Mouse (Mus musculus) hindbrain, embryonic 13.5 days (tissue): ENCODE results near the gene Sytl3. TPM values are rescaled to one million over a fixed set of nuclear protein-coding genes. Genes with fewer than 3 reads are reported as not detected.
"Not testable (repeated sequence)": the region's sequence is repeated elsewhere in the genome, so short reads cannot be mapped to it uniquely, and the experiment has no call there.

Source experiments
- ATAC-seq: fragments of 200-750 bp; cut with Nextera tagmentation; 2 replicates; pipeline ENCODE4 v1.8.0; 2017; ENCODE audit warnings: moderate TSS enrichment; ENCODE audit not compliant: low FRiP score
- H3K27ac ChIP-seq: fragments of 300-500 bp; sonication (generic); 2 replicates; pipeline ENCODE4 v1.5.1; 2015; ENCODE audit warnings: inconsistent platforms, mild to moderate bottlenecking, moderate library complexity
- H3K27me3 ChIP-seq: fragments of 300-500 bp; sonication (generic); 2 replicates; pipeline ENCODE4 v1.6.1; 2015; ENCODE audit warnings: mild to moderate bottlenecking, inconsistent platforms
- H3K36me3 ChIP-seq: fragments of 300-500 bp; sonication (generic); 2 replicates; pipeline ENCODE4 v1.6.1; 2015; ENCODE audit warnings: mild to moderate bottlenecking, inconsistent platforms
- H3K4me1 ChIP-seq: fragments of 300-500 bp; sonication (generic); replicated peaks from 2 replicates; pipeline ENCODE4 v1.6.1; 2015; ENCODE audit warnings: inconsistent platforms
- H3K4me2 ChIP-seq: fragments of 300-500 bp; sonication (generic); 2 replicates; pipeline ENCODE4 v1.6.1; 2015; ENCODE audit warnings: inconsistent platforms, mild to moderate bottlenecking, moderate library complexity
- H3K4me3 ChIP-seq: fragments of 300-500 bp; sonication (generic); 2 replicates; pipeline ENCODE4 v1.5.1; 2015; ENCODE audit warnings: mild to moderate bottlenecking, inconsistent platforms
- H3K9ac ChIP-seq: fragments of 300-500 bp; sonication (generic); 2 replicates; pipeline ENCODE4 v1.6.1; 2015; ENCODE audit warnings: mild to moderate bottlenecking, inconsistent platforms
- H3K9me3 ChIP-seq: fragments of 300-500 bp; sonication (generic); 2 replicates; pipeline ENCODE4 v1.6.1; 2016; ENCODE audit warnings: inconsistent platforms
- WGBS: fragments of 180-500 bp; shearing (Covaris S2); methylation state at CpG from one replicate; pipeline ENCODE4 v1.1.7; 2015; 5-methylcytosine and 5-hydroxymethylcytosine counted together
- polyA plus RNA-seq: library from polyadenylated mRNA; unstranded; fragments of >200 nt; fragmentation: Nextera tagmentation; extraction: Ambion mirVana; gene quantifications from 2 replicates; pipeline ENCODE4 v1.2.1, GENCODE M21; 2015

Sytl3 gene
- polyA plus RNA-seq, 1 experiment from 2014 or later, result 0.78 TPM

DNA sequence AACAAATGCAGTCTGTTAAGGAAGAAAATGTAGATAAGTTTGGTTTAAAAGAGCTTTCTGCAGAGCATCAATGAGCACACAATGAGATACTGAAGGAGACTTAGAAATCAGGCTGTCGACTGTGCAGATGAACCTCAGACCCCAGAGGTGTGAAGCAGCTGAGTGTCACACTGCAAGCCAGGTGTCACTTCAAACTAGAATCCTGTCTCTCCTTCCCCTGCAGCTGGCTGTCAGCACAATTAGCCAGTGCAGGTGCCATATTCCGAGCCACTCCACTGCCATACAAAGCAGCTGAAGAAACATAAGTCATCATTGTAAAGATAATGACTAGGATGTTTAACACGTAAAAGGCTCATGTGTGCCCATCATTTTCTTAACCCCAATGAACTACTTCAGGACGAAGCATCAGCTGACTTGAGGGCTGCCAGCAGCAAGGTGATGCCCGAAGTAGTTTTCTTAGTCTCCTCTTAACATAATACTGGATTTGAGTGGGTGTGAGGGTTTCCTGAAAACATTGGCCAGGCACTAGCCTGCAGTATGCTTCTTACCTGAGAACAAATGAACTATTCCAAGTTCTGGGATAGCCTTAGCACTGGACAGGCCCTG is 5.4 kb upstream of the Sytl3 start:
- WGBS, result 76% methylated on average over 4 of the region's 5 CpGs
- not testable (repeated sequence) for ATAC-seq

DNA sequence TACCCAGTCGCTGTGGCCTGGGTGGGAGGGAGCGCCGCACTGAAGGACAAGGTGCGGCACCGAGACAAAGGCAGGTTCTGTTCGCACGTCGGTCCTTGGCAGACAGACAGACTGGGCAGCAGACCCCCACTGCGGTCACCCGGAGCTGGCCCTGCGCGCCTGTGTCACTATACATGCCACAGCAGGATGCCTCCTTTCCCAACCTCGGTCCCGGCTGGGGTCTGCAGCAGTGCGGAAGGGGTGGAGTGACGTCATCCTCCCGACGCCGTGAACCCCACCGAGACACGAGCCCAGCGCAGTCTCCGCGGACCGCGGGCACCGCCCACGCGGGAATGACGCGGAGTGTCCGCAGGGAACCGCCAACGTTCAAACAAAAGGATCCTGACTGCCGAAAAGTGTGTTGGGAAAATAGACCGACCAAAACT is 3.8 kb upstream of the Sytl3 start:
- Histone ChIP-seq H3K4me2 (peak overlapping the region; percentile 47), H3K4me3 (peak overlapping the region; percentile 44), H3K27ac (peak overlapping the region; percentile 90), H3K9ac (peak overlapping the region; percentile 70)
- H3K36me3 ChIP-seq, H3K27me3 ChIP-seq, H3K4me1 ChIP-seq, H3K9me3 ChIP-seq: not testable (repeated sequence)
- under 1% methylated on average over 36 of the region's 36 CpGs for WGBS
- ATAC-seq, result peak; percentile 94

More for the DNA sequence above, 5.4 kb upstream of the Sytl3 start:
- H3K4me3 ChIP-seq, H3K4me2 ChIP-seq, H3K36me3 ChIP-seq, H3K9ac ChIP-seq, H3K9me3 ChIP-seq, H3K4me1 ChIP-seq, H3K27ac ChIP-seq, H3K27me3 ChIP-seq: not testable (repeated sequence)

DNA sequence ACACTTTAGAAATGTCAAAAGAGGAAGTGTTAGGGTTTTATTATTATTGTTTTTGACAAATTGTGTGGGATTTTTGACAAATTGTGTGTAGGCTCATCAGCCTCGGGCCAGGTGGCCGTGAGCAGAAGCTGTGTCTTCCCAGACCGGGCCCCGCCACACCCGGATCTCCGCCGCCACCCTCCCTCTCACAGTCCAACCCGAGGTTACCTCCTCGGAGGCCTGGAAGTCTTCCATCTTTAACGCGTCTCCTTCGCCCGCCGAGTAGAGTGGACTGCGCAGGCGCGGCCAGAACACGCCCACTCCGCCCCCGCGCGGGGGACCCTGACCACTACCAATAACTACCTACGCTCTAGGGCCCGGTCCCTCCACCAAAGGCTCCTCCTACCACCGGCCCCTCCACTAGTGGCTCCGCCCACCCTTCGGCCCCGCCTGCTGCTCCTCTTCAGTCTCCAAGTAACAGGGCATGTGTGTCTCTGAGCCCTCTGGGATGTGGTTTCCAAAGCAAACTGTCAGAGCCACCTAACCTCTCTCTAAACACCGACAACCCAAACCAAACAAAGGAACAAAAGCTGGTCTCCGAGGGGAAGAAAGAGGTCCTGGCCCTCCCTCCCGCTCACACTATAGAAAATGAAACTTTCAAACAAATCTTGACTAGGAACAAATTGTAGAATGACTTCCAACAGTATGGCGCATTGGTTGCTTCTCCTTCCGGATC is 3.2 kb upstream of the Sytl3 start, which contains the start of gene Dynlt1f:
Dynlt1f (minus strand) TSS at position 334 of the 715 bp plus-strand sequence.
- 3% methylated on average over 24 of the region's 33 CpGs for WGBS
- H3K27ac ChIP-seq, result peak within 1 kb of the TSS; percentile 90
- H3K4me2 ChIP-seq, result peak within 1 kb of the TSS; percentile 47
- peak; percentile 94 for ATAC-seq
- H3K36me3 ChIP-seq, H3K9me3 ChIP-seq, H3K27me3 ChIP-seq, H3K4me1 ChIP-seq: not testable (repeated sequence)
- peak within 1 kb of the TSS; percentile 44 for H3K4me3 ChIP-seq
- peak within 1 kb of the TSS; percentile 70 for H3K9ac ChIP-seq

DNA sequence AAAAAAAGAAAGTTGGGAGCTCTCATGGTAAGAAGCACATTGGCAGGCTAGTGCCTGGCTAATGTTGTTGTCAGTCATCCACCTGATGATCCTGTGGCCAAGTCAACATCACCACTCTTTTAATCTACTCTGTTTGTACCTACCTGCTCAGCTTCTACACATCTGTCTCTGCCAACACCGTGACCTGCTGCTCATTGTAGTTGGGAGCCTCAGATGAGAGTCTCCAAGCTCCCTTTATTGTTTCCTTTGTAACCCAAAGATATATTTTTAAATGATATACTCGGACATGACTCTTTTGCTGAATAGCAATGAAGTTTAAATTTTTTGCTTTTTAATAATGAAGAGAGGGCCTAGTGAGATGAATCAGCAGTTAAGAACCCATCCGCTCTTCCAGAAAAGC is 2.4 kb upstream of the Sytl3 start:
- H3K9ac ChIP-seq, H3K36me3 ChIP-seq, H3K9me3 ChIP-seq, H3K4me1 ChIP-seq, ATAC-seq, H3K4me2 ChIP-seq, H3K4me3 ChIP-seq, H3K27me3 ChIP-seq, H3K27ac ChIP-seq: not testable (repeated sequence)
- whole genome bisulfite sequencing, result 96% methylated on average over 1 of the region's 3 CpGs

DNA sequence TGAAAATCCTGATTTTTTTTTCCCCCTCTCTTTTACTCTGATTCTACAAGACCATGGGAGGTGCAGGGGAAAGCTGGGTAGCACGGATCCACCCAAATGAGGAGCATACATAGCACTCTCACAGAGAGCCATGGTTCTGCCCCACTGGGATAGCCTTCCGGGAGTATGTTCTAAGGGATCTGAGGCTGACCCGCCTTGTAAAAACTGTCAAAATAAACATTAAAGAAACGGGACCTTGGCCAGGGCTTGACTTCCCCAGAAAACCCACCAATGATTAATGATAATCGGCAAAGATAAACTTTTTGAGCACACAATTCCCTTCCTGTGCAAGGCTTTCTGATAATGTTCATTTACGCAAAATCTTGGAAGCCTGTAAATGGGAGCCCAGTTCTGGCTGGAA is 1.7 kb downstream of the Sytl3 start:
- not testable (repeated sequence) for ATAC-seq, H3K4me2 ChIP-seq, H3K4me1 ChIP-seq, H3K9me3 ChIP-seq, H3K4me3 ChIP-seq, H3K9ac ChIP-seq, H3K27ac ChIP-seq, H3K36me3 ChIP-seq, H3K27me3 ChIP-seq
- WGBS, result 70% methylated on average over 6 of the region's 6 CpGs

DNA sequence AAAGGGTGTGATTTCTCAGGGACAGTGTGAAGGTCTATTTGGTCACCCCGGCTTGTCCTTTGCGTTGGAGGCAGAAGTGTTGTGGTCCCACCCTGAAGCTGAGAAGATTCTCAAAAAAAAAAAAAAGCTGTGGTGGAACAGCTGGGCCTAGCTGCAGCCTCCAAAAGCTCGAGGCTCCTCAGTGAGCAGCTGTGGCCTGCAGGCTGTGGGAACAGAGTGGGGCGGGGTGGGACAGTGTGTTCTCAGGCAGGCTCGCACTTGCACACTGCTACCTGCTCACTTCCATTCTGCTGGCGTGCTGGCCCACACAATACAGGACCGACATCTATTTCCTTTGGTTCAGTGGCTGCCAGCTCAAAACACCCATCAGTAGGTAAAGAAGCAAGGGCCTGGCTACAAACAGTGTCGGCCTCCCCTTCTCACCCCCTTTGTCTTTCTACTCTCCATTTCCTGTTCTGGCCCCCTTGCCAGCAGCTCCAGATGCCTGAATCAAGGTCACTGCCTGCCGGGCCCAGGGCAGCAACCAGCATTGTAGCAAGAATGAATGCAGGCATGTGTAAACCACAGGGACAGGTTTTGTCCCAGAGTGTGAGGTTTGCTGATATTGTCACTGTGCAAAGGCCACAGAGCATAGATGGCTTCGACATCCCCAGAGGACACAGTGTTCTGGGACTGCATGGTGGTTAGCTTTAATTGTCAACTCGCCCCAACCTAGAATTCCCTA is 2.4 kb downstream of the Sytl3 start:
- H3K9ac ChIP-seq, ATAC-seq, H3K4me1 ChIP-seq, H3K9me3 ChIP-seq, H3K27me3 ChIP-seq, H3K4me3 ChIP-seq, H3K36me3 ChIP-seq, H3K27ac ChIP-seq, H3K4me2 ChIP-seq: not testable (repeated sequence)
- WGBS, result 28% methylated on average over 10 of the region's 11 CpGs

DNA sequence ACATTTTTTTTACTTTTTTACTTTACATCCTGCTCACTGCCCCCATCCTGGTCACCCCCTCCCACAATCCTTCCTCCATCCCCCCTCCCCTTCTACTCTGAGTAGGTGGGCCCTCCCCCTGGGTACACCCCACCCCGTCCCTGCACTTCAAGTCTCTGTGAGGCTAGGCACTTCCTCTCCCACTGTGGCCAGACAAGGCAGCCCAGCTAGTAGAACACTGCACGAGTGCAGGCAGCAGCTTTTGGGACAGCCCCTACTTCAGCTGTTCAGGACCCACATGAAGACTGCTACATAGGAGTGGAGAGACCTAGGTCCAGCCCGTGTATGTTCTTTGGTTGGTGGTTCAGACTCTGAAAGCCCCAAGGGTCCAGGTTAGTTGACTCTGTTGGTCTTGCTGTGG is 3.9 kb downstream of the Sytl3 start:
- not testable (repeated sequence) for H3K4me1 ChIP-seq, ATAC-seq
- WGBS, result 54% methylated on average over 3 of the region's 3 CpGs

DNA sequence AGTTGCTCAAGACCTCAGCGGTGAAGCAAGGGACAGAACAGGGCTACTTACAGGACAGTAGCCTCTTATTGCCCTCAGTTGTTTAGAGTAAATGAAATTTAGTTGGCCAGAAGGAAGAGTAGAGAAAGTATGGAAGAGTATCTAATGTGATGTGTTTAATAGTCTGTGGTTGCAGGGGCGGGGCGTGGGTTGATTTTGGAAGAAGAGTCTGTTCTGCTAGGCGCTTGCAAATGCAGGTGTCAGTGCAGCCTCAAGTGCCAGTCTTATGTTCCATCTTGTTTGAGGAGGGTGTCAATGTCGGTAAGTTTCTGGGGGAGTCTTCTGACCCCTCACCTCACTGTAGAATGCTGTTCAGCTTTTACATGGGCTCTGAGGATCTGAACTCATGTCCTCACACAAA is 6.5 kb downstream of the Sytl3 start:
- not testable (repeated sequence) for H3K27ac ChIP-seq, H3K9ac ChIP-seq, ATAC-seq, H3K4me1 ChIP-seq, H3K27me3 ChIP-seq, H3K4me2 ChIP-seq, H3K4me3 ChIP-seq, H3K9me3 ChIP-seq, H3K36me3 ChIP-seq
- WGBS, result 94% methylated on average over 4 of the region's 5 CpGs

More for the DNA sequence above, 3.9 kb downstream of the Sytl3 start:
- H3K9me3 ChIP-seq, H3K36me3 ChIP-seq, H3K27ac ChIP-seq, H3K9ac ChIP-seq, H3K4me3 ChIP-seq, H3K4me2 ChIP-seq, H3K27me3 ChIP-seq: not testable (repeated sequence)

DNA sequence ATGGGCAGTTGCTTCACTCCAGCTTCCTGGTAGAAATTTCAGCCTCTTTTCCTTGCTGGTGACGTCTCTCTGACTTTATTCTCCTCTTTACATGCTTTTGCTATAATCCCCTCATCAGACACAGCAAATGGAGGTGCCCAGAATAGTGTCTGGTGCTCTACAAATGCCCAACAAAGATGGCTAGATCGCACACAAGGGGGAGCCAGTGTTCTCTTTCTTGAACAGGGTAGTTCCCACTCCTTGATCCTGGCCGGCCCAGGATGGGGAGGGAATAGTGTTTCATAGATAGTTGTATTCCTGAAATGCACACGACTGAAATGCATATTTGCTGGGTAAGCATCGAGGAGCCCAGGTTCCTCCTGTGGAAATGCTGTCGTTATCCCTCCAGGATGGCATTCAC is 9.6 kb downstream of the Sytl3 start:
- ATAC-seq, H3K27me3 ChIP-seq, H3K4me1 ChIP-seq, H3K9me3 ChIP-seq, H3K4me3 ChIP-seq, H3K27ac ChIP-seq, H3K36me3 ChIP-seq, H3K4me2 ChIP-seq, H3K9ac ChIP-seq: not testable (repeated sequence)
- WGBS, result no CpG with 5 or more reads among the region's 6 CpGs

DNA sequence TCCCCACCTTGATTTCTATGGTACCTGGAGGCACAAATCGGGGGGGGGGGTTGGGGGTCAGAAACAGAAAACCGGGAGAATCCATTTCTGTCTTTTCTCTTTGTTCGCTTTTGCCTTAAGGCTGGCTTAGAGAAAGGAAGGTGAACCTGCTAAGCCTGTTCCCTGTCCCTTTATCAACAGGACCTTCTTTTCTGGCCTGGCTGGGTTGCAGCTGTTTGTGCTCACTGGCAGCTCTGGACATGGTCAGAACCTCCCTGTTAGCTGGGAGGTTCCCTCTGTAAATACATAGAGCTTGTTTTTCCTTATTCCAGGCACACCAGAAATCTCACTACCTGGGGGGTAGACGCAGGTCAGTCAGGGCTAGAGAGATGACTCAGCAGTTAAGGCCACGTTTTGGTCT is 15.4 kb downstream of the Sytl3 start:
- H3K27ac ChIP-seq, H3K36me3 ChIP-seq, H3K4me1 ChIP-seq, H3K4me2 ChIP-seq, ATAC-seq, H3K9me3 ChIP-seq, H3K9ac ChIP-seq, H3K4me3 ChIP-seq, H3K27me3 ChIP-seq: not testable (repeated sequence)
- 62% methylated on average over 5 of the region's 5 CpGs for WGBS

DNA sequence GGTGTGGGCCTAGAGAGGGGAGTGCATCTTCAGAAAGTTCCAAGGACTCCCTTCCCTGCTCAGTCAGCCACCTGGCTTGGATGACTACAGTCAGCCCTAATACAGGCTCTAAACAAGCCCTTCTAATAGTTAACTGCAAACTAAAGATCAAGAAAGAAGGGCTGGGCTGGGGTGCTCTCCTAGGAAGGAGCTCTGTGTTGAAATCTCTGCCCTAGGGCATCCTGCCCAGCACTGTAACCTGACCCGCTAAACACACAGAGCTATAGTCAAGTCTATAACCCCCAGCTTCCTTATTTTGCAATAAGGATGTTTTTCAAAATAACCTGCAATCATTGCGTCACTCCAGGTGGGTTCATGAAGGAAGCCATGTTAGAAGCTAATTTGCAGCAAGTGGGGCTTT is 19.2 kb downstream of the Sytl3 start:
- not testable (repeated sequence) for H3K4me1 ChIP-seq, H3K36me3 ChIP-seq, H3K27ac ChIP-seq, H3K9ac ChIP-seq, H3K9me3 ChIP-seq, ATAC-seq, H3K27me3 ChIP-seq, H3K4me3 ChIP-seq, H3K4me2 ChIP-seq
- 71% methylated on average over 1 of the region's 2 CpGs for WGBS

DNA sequence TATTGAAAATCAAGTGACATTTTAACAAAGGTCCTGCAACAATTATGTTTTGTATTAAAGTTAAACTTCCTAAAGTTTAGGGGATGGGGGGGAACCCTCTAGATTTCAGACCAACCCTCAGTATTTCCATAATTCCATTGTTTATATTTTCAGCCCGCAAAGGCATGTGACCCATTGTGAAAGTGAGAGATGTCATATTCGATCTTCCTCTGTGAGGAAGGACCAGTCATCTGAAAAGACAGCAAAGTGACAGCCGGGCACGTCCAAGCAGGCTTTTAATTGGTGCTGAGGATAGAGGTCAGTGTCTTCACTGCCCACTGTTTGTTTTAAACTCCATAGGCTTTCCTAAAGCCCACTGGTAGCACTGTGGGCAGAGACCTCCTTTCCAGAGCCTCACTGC is 22.8 kb downstream of the Sytl3 start:
- not testable (repeated sequence) for H3K27ac ChIP-seq, H3K9me3 ChIP-seq, H3K4me1 ChIP-seq, H3K9ac ChIP-seq, ATAC-seq, H3K4me3 ChIP-seq, H3K36me3 ChIP-seq, H3K4me2 ChIP-seq, H3K27me3 ChIP-seq
- 75% methylated on average over 4 of the region's 4 CpGs for whole genome bisulfite sequencing

DNA sequence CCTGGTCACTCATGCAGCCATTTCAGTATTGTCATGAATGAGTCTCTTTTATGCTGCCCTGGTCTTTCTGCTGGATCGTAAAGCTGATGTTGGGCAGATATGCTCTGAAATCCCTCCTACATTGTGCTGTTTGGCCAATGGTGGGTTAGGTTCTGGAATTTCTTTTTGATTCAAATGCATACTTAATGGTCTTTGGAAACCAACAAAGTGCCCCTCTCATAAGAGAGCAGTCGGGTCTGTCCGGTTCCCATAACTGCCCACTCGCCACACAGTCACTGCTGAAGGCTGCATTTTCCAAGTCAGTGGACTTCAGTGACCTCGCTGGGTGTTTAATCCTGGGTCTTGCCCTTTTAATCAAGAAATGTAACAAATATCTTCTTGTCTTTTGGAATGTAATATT is 24.8 kb downstream of the Sytl3 start:
- H3K9me3 ChIP-seq, H3K27me3 ChIP-seq, H3K27ac ChIP-seq, H3K36me3 ChIP-seq, H3K4me1 ChIP-seq, H3K9ac ChIP-seq, H3K4me3 ChIP-seq, H3K4me2 ChIP-seq: not testable (repeated sequence)
- ATAC-seq, result 0 out of 2 replicates have a peak, but pooled peaks have one; percentile 5
- WGBS, result 100% methylated on average over 1 of the region's 5 CpGs
